Mouse (Mus musculus) kidney, postnatal 36 days (tissue): ENCODE data around the gene Ppm1k.
A peak's percentile ranks its signal among the peaks of the same experiment; 100 is the strongest.
"Not testable (repeated sequence)": the region's sequence is repeated elsewhere in the genome, so short reads cannot be mapped to it uniquely, and the experiment has no call there.

Source experiments
- DNase-seq, 2 experiments: peaks; one replicate each; pipeline ENCODE4 v3.0.0; 2021 to 2022; ENCODE audit warnings: mixed read lengths in 2 of 2

Gene Ppm1k

DNA sequence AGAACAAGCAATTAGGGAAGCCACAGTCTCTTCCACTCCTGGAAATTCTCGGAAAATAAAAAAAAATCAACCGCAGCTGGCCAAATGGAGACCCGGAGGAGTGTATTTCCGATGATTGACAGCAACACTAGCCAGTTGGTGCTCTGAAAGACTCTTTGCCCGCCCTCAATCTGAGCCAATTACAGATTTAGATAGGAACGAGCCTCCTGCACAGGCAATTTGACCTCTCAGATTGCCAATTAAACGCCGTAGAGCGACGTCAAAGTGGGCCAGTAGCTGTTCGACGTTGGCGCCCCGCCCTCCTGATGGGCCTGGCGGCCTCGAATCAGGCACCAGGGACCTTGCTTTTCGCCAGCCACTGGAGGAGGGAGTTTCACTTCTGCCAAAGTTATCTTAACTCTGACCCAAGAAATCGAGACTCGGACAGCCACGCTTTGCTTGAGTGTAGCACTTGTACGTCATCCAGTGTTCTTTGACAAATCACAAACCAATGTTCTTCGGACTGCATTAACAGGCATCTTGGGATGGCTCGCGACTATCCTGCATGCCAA is at the start of gene Ppm1k:
Ppm1k (minus strand) TSS at position 83 of the 551 bp plus-strand sequence.
- DNase-seq, result peak; percentile 99 to 100

DNA sequence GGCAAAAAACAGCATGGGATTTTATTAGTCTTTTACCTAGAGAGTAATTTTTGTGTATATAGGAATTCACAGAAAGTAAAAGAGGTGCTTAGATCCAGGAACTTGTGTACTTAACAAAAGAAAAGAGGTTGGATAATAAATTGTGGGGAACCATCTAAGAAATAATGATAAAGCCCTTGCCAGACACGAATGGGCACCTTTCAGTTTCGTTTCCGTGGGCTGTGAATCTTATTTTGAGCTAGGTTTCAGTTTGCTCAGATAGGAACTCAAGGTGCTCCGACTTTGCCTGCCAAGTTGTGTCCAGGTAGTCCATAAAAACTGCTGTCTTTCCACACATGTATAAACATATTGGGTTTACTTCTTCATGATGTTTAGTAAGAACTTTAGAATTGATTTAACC is 47.1 kb upstream of the Ppm1k start:
- DNase-seq, result peak in 1 of 2 experiments; percentile 25

DNA sequence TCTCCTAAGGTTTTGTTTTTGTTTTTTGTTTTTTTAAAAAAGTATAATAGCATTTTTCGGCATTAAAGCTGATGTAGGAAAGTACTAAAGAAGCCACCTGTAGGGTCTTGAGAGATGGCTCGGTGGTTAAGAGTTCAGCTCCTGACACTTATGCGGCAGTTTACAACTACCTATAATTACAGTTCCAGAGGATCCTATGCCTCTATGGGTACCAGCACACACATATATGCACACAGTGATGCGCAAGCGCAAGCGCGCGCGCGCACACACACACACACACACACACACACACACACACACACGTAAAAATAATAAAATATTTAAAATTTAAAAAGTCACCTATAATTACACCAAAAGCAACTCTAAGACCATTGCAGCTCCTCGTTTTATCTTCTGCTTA is 46.3 kb upstream of the Ppm1k start:
- DNase-seq, result no peak

DNA sequence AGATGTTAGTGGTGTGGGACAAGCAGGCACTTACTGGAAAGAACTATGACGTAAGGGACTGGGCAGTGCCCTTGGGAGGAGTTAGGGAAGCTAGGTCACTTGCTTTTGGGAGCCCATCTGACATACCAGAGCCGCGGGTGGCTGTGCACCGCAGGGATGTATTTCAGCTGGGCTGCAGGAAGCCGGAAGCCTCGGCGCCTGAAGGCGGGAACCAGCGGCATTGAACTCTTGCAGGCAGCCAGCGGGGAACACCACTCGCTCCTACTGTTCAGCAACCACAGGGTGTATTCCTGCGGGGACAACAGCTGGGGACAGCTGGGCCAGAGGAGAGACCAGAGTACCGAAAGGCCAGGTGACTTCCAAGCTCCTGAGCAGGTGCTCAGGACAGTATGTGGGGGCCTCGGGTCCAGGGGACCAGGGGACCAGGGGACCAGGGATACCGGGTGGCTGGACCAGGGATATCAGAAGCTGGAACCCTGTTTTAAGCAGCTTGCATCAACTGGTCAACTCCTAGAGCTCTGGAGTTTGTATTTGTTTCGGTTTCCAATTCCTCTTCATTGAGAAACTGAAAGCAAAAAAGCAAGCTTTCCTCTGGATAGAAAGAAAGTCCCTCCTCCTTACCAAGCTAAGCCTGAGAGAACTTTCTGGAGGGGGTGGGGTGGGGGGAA is 45.7 kb upstream of the Ppm1k start, which contains the start of gene Herc6:
Herc6 (plus strand) TSS at position 120 of the 668 bp plus-strand sequence.
- peak; percentile 83 to 84 for DNase-seq

DNA sequence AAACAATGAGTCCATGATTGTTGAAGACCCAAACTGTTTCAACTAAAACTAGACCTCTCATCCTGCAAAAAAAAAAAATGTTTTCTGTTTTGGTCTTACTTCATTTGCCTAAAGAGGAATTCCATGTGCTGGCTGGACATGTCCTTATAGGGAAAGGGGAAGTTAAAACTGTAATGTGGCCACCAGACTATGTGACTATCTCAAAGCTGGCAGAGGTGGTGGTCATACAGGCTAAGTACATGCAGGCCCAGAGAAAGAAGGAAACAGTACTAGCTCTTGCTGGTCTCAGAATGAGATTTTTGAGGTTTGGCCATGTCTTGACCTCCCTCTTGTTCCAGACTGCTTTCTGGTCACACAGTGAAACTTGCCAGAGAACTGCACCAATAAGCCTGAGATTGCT is 36.3 kb upstream of the Ppm1k start:
- DNase-seq, result no peak

DNA sequence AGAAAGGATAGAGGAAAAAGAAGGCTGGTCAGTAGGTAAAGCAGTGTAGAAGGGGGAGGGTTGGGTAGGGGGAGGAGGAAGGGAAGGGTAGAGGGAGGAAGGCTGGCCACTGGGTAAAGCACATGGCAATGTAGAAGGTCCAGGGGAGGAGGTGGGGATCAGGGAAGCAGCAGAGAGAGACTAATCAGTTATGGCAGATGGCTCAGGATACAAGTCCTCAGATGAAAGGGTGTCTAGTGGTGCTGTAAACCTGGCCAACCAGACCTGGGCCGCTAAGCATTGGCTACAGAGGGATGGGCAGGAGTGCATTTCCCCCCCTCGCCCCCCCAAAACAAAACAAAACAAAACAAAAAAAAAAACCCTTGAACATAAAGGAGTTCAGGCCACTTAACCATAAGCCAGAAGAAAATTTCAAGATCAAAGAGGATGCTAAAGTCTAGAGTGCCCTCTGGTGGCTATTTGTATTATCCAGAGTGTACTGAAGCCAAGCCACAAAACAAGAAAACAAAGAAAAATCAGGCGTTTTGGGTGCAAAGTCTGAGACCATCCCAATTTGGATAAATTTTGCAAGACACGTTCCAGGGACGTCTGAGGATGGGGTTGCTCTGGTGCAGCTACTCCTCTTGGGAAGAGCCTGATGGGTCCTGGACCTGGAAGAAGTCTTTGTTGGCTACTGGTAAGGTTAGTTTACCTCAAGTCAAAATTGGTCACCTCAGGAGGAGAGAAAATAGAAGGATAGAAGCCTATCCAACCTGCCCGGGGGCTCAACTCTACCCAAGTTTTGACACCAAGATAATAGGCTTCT is 35.1 kb upstream of the Ppm1k start:
- DNase-seq, result peak; percentile 58 to 64

DNA sequence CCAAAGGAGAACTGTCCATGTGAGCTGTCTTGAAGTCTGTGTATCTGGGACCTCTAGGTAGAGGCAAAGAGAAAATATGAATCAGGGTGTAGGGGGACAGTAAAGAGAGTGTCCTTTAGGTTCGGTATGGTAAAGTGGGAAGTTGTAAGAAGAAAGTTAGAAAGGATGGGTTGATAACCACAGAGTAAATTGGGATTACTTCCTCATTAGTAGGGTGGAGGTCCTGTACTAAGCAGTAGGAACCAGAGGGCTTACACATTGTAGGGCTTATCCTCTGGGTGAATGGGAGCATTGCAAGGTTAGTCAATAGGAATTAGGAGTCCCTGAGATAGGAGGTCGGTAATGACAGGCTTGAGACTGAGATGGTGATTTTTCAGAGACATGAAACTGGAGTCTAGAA is 32.4 kb upstream of the Ppm1k start:
- DNase-seq, result no peak

DNA sequence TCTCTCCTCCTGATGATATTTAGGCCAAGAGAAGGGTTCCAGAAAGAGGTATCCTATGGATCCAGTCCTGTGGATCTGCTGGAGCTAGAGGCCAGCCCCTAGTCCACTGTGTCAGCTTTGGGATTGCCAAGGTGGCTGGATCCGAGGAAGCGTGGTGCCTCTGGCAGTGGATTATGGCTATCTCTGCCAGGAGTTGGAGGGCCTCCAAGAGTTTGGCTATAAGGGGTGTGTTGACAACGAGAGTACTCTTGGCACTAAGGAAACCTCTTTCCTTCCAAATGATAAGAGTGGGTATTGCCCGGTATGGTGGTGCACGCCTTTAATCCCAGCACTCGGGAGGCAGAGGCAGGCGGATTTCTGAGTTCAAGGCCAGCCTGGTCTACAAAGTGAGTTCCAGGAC is 30.2 kb upstream of the Ppm1k start:
- no peak for DNase-seq

DNA sequence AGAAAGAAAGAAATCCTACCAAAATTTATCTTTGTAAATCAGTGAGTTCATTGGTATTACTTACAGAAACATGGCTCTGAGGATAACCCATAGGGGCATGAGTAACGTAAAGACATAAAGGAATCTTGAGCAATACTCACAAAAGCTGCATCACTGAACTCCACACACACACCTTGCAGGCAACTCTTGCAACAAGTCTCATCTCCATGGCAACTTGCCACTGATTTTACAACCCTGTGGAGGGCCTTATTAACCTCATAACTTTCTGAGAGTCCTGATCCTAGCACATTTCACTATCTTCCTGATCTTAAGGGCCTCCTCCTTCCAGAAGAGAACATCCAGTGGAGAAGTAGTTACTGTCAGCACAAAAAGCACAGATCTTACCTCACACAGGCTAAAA is 28.2 kb upstream of the Ppm1k start:
- no peak for DNase-seq

DNA sequence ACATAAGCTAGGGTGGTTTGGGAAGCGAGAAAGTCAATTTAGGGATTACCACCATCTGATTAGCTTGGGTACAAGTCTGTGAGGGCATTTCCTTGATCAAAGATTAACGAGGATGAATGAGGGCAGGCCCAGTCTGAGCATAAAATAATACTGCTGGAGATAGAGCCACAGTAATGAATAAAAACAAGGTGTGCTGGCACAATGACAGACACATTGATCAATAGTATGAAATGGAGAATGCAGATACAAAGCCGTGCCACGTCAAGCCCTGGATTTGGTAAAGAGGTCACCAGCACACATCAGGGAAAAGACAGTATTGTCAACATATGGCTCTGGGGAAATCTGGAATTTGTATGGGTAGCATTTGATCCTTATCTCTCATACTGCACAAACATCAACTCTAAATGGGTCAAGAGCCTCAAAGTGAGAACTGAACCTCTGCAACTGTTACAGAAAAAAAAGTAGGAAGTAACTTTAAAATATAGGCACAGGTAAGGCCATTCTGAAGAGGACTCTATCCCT is 22.6 kb upstream of the Ppm1k start:
- DNase-seq, result no peak

DNA sequence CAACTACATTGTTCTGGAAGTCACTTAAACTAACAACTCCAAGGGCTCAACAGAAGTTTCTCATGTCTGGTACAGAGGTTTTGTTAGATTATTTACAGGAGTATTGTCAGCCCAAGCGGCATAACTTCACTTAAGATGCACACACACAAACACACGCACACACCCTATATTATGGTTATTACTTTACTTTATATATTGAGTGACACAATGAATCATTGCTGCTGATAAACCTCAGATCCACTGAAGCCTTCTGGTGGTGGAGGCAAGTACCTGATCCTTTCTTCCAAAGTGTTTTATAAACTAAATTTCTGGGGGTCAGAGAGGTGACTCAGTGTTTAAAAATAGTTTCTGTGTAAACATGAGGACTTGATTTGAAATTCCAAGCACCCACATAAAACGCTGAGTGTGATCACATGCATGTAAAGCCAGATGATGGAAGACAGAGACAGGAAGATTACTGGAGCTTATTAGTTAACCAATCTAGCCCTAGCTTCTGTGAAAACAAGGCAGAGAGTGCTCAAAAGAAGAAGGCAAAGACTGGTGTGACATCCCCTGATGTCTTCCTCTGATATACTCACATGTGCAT is 16.0 kb upstream of the Ppm1k start:
- DNase-seq, result no peak

DNA sequence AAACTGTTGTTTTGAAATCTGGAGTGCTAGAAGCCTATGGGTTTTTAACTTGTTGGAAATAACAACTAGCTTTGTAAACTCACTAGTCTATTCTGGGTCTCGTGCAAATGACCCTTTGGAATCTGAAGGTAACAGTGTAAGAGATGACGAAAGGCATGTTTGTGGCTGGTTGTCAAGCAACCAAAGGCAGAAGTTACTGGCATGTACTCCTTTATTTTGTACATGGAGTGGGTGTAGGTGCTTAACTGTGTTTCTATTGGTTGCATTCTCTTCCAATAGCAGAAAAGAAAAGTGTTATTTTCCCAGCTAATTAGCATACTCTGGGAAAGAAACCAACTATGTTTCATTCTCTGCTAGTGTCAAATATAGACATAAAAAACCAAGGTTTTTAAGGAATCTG is 9.6 kb upstream of the Ppm1k start:
- peak in 1 of 2 experiments; percentile 44 for DNase-seq

DNA sequence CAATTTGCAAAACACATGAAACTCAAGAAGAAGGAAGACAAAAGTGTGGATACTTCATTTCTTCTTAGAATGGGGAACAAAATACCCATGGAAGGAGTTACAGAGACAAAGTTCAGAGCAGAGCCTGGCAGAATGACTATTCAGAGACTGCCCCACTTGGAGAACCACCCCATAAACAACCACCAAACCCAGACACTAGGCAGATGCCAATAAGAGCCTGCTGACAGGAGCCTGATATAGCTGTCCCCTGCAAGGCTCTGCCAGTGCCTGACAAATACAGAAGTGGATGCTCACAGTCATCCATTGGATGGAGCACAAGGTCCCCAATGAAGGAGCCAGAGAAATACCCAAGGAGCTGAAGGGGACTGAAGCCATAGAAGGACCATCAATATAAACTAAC is 8.3 kb upstream of the Ppm1k start:
- DNase-seq, result not testable (repeated sequence)

DNA sequence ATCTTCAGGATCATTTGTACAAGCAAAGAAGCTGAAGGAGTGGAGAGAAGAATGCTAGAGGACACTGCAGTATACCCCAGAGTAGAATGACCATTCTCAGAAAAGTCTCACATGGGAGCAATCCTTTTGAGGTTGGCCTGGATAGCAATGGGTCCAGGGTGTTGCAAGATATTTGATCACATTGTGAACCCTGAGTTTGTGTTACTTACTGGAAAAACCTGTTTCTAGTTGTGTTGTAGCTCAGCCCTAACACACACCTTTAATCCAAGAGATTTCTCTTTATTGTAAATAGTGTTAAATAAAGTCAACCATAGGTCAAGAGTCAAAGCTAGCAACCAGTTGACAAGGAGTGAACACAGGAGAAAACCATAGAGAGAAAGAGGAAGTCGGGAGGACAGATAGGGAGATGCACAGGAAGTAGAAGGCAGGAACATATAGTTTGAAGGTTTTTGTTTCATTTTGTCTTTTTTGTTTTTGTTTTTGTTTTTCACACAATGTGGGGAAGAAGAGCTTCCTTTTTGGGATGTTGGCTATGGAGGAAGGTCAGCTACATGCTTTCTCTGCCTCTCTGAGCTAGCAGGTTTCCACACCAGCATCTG is 6.6 kb upstream of the Ppm1k start:
- no peak for DNase-seq

DNA sequence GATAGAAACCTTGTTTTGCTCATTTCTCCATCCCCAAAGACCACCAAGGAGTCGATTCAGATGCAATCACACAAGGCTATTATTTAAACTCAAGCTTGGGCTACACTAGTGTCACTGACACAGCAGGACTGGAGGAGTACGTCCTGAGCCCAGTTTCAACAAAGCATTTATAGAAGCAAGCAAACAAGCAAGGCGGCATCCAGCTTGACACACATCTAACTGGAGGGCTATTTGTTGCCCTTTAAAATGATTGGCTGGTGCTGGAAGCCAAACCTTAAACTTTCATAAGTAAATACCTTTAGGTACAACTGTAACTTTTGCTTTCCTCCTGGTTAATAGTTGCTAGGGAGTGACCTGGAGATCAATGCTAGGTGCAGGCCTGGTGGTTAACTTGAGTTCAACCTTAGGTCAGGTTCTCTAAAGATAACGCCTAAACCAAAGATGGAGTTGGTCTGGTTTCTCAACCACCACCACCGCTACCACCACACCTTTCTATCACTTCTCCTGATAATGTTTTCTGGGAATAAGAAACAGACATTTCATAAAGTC is 5.8 kb upstream of the Ppm1k start:
- DNase-seq, result no peak

DNA sequence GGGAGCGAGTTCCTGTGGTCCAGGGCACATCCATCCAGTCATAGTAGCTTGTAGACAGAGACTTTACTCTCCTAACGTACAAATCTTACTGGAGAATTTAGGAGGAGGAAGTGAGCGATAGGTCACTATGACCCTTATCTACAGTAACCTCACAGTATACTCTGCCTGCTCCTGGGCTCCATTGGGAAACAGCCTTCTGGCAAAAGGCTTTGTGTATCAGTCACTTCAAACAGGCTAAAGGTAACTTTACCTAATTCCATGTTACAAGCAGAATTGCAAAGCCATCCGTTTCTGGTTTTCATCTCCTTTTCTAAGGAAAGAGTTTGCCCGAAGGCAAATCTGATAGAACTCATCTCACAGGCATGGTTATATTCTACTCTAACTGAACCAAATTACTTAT is 2.6 kb upstream of the Ppm1k start:
- no peak for DNase-seq

DNA sequence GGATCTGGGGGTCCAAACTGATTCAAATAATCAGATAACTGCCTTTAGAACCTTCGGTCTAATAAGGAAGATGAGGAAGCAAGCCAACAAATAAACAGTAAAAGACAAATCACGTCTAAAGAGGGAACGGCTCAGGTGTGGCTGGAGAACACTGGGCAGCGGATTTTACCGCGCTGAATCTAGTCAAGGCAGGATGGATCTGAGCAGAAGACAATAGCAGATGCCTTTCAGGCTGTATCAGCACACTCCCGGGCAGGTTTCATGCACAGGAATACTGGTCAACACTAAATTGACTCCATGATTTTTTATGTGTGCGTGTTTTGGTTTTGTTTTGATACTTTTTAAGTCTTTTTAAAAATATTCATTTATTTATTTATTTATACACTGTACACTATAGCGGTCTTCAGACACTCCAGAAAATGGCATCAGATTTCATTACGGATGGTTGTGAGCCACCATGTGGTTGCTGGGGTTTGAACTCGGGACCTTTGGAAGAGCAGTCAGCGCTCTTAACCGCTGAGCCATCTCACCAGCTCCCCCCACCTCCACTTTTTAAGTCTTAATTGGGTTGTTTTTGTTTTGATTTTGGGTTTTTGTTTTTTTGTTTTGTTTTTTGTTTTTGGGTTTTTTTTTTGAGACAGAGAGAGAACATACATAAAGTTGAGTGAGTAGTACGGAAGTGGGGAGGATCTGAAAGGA is 852 bp upstream of the Ppm1k start:
- DNase-seq, result peak; percentile 13 to 27

DNA sequence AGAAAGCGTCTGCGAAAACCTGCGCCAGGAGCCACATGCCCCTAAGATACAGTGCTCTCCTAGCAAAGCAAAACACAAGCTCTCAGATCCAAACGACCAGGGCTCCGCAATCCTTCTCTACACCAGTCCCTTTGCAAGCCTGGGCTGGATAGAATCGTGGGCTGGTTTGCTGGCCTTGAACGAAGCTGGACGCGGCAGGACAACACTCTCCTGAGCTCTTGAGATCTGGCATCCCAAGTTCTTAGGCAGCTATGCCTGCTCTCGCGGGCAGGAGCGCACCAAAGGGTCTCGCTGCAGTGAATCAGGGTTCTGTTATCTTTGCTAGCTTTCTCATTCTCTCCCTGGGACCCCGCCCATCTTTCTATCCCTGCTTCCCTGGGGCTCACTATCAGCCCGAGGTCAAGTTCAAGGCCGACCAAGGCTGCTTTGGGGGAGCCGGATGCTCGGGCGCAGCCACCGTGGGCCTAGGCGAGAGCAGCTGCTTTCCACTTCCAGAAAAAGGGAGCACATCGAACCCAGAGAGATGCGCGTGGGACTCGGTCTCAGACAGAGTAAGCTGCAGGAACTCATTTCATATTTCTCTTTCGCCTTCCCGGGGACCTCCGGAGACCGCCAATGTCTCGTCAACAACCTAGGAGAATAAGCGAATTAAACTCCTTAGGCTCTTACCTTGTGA is 519 bp downstream of the Ppm1k start:
- DNase-seq, result peak; percentile 15 to 55

DNA sequence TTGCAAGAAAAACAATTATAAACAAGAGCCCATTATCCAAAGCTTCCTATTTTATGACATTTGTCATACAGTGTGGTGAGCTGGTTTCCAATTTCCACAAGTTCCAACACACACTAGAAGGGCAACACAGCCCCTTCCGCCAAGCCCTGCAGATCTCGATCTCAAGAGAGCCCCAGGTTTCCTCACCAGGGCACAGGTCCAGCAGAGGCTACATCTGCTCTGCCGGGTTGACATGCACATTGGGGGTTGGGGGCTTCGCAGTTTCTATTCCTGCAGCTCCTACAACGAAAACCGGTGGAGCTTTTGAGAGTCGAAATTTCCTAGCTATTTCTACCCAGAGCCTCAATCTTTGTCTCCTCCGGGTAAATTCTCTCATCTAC is 1.0 kb downstream of the Ppm1k start:
- peak; percentile 18 to 58 for DNase-seq

DNA sequence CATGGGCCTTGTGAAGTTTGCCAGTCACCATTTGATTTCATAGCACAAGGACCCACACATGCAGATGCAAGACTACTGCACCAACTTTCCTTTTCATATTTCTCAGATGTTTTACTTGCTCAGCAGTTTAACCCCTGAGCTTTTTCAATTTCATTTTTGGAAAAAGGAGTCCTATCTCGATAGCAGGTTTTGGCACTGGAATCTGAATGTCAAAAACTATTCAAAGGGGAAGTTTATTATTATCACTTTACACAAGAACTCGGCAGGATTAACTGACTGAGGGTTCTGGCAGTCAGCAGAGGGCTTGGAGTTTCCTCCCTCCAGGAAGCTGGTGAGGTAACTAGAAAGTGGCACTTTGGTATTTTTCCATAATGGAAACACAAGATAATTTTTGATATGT is 1.9 kb downstream of the Ppm1k start:
- no peak for DNase-seq

DNA sequence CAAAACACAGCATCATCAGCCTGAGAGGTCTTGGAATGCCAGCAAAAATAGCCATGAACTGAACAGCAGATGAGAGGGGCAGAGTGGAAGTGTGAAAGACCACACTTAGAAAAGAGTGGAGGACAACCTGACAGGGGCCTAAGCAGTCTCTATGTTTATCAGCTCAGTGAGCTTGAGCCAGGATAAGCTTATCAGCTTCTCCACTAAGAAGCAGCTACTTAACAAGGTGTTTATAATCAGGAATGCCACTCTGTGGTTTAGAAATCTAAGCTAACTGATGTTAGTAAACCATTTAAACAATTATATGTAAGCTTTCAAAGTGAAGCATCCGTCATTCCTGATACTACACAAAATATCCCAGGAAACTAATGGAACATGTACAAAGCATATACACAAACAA is 3.2 kb downstream of the Ppm1k start:
- DNase-seq, result no peak
